Mouse (Mus musculus): ENCODE data around the gene Dnmt1. TPM values are rescaled to one million over a fixed set of nuclear protein-coding genes. Genes with fewer than 3 reads are reported as not detected.

The Dnmt1 gene
- total and polyA plus RNA-seq, 2 experiments from 2014 or later = 39.9 to 101 TPM

- Histone ChIP-seq H3K27me3 (ENCODE audit: insufficient read depth, low read length) (no peaks in the 10 kb centered on the region), H3K4me1 (ENCODE audit: insufficient read depth) (peaks cover 8% of the 10 kb centered on the region; the same call in 1 of the 2 replicates), H3K4me2 (ENCODE audit: low read depth) (no peak overlapping the region), H3K36me3 (ENCODE audit: insufficient read depth) (peaks cover 72% of the 10 kb centered on the region), H3K4me3 (ENCODE audit: low read depth, low read length) (no peak overlapping the region), H3K27ac (ENCODE audit: low read depth, low read length) (no peak overlapping the region), H3K9me3 (ENCODE audit: low read length) (no peaks in the 10 kb centered on the region), H3K9ac (no peak overlapping the region)
- ATAC-seq = no peak
- no peak for DNase-seq
- TF ChIP-seq CTCF (IDR thresholded peaks at IDR 0.05; ENCODE audit: low read depth) = no peak
- 77% methylated on average over 5 of the region's 5 CpGs for WGBS
Observed at GRCm38 (mm10) chr9:20892104-20892653, 67.5 kb downstream of the Dnmt1 start.

GRCm38 (mm10) chr9:20891339-20892103 lies 68.2 kb downstream of the Dnmt1 start:
- no peak for ATAC-seq
- Histone ChIP-seq H3K36me3 (ENCODE audit: insufficient read depth) (peaks cover 72% of the 10 kb centered on the region), H3K9me3 (ENCODE audit: low read length) (no peaks in the 10 kb centered on the region)

GRCm38 (mm10) chr9:20890411-20890810 lies 69.3 kb downstream of the Dnmt1 start:
- Histone ChIP-seq H3K27me3 (ENCODE audit: insufficient read depth, low read length) (no peaks in the 10 kb centered on the region), H3K27ac (ENCODE audit: low read depth, low read length) (no peak overlapping the region), H3K9me3 (ENCODE audit: low read length) (no peaks in the 10 kb centered on the region), H3K4me3 (ENCODE audit: low read depth, low read length) (no peak overlapping the region), H3K4me1 (ENCODE audit: insufficient read depth) (0 out of 2 replicates have a peak, but pooled peaks cover 8% of the 10 kb centered on the region), H3K36me3 (ENCODE audit: insufficient read depth) (peaks cover 62% of the 10 kb centered on the region), H3K4me2 (ENCODE audit: low read depth) (no peak overlapping the region), H3K9ac (no peak overlapping the region)
- TF ChIP-seq CTCF (IDR thresholded peaks at IDR 0.05; ENCODE audit: low read depth) = no peak
- no peak for ATAC-seq
- 92% methylated on average over 5 of the region's 5 CpGs for WGBS
- no peak for DNase-seq

More at GRCm38 (mm10) chr9:20891339-20892103, 68.2 kb downstream of the Dnmt1 start:
- no peak overlapping the region for H3K9ac ChIP-seq
- no peak for DNase-seq
- 85% methylated on average over 26 of the region's 26 CpGs for WGBS
- H3K4me3 ChIP-seq (ENCODE audit: low read depth, low read length) = no peak overlapping the region
- H3K4me2 ChIP-seq (ENCODE audit: low read depth) = no peak overlapping the region
- H3K27ac ChIP-seq (ENCODE audit: low read depth, low read length) = no peak overlapping the region
- no peaks in the 10 kb centered on the region for H3K27me3 ChIP-seq (ENCODE audit: insufficient read depth, low read length)
- H3K4me1 ChIP-seq (ENCODE audit: insufficient read depth) = 0 out of 2 replicates have a peak, but pooled peaks cover 8% of the 10 kb centered on the region
- TF ChIP-seq CTCF (IDR thresholded peaks at IDR 0.05; ENCODE audit: low read depth) = no peak

- H3K9ac ChIP-seq = no peak overlapping the region
- DNase-seq (no peak), ATAC-seq (no peak)
- 0 out of 2 replicates have a peak, but pooled peaks cover 8% of the 10 kb centered on the region for H3K4me1 ChIP-seq (ENCODE audit: insufficient read depth)
- TF ChIP-seq CTCF (IDR thresholded peaks at IDR 0.05; ENCODE audit: low read depth) = no peak
- WGBS = 86% methylated on average over 29 of the region's 29 CpGs
- H3K4me2 ChIP-seq (ENCODE audit: low read depth) = peak overlapping the region; percentile 88; the same call in 1 of the 2 replicates
- no peaks in the 10 kb centered on the region for H3K27me3 ChIP-seq (ENCODE audit: insufficient read depth, low read length)
- no peak overlapping the region for H3K4me3 ChIP-seq (ENCODE audit: low read depth, low read length)
- H3K27ac ChIP-seq (ENCODE audit: low read depth, low read length) = no peak overlapping the region
- H3K36me3 ChIP-seq (ENCODE audit: insufficient read depth) = peaks cover 53% of the 10 kb centered on the region
- no peaks in the 10 kb centered on the region for H3K9me3 ChIP-seq (ENCODE audit: low read length)
Observed at GRCm38 (mm10) chr9:20889185-20890141, 70.2 kb downstream of the Dnmt1 start.

GRCm38 (mm10) chr9:20888386-20888765 lies 71.3 kb downstream of the Dnmt1 start:
- peak; percentile 42 for ATAC-seq
- no peak for DNase-seq
- no peak for TF ChIP-seq CTCF (IDR thresholded peaks at IDR 0.05; ENCODE audit: low read depth)

GRCm38 (mm10) chr9:20887704-20888385 lies 71.8 kb downstream of the Dnmt1 start, which contains the start of gene Ppan:
Gene Ppan, plus strand, starts transcription at chr9:20888175.
- Histone ChIP-seq H3K27ac (ENCODE audit: low read depth, low read length) (peak within 1 kb of the TSS; percentile 97), H3K4me2 (ENCODE audit: low read depth) (peak within 1 kb of the TSS; percentile 88), H3K27me3 (ENCODE audit: insufficient read depth, low read length) (no peaks in the 10 kb centered on the region), H3K9ac (peak within 1 kb of the TSS; percentile 81), H3K4me3 (ENCODE audit: low read depth, low read length) (peak within 1 kb of the TSS; percentile 91), H3K4me1 (ENCODE audit: insufficient read depth) (0 out of 2 replicates have a peak, but pooled peaks cover 8% of the 10 kb centered on the region), H3K9me3 (ENCODE audit: low read length) (no peaks in the 10 kb centered on the region), H3K36me3 (ENCODE audit: insufficient read depth) (peaks cover 37% of the 10 kb centered on the region)
- DNase-seq (peak; percentile 98), ATAC-seq (peak; percentile 98)
- WGBS = under 1% methylated on average over 35 of the region's 43 CpGs
- peak; percentile 5; the same call in 1 of the 2 replicates for TF ChIP-seq CTCF (IDR thresholded peaks at IDR 0.05; ENCODE audit: low read depth)

More at GRCm38 (mm10) chr9:20888386-20888765, 71.3 kb downstream of the Dnmt1 start:
- H3K9me3 ChIP-seq (ENCODE audit: low read length) = no peaks in the 10 kb centered on the region
- under 1% methylated on average over 30 of the region's 30 CpGs for WGBS
- peak overlapping the region; percentile 81 for H3K9ac ChIP-seq
- no peaks in the 10 kb centered on the region for H3K27me3 ChIP-seq (ENCODE audit: insufficient read depth, low read length)
- H3K36me3 ChIP-seq (ENCODE audit: insufficient read depth) = peaks cover 42% of the 10 kb centered on the region
- peak overlapping the region; percentile 88 for H3K4me2 ChIP-seq (ENCODE audit: low read depth)
- 0 out of 2 replicates have a peak, but pooled peaks cover 8% of the 10 kb centered on the region for H3K4me1 ChIP-seq (ENCODE audit: insufficient read depth)
- peak overlapping the region; percentile 97 for H3K27ac ChIP-seq (ENCODE audit: low read depth, low read length)
- peak overlapping the region; percentile 91 for H3K4me3 ChIP-seq (ENCODE audit: low read depth, low read length)

Data from forebrain, postnatal 0 days (tissue).